Mouse (Mus musculus) urinary bladder, adult 2 months (tissue): ENCODE data around the gene Ttll4. TPM values are rescaled to one million over a fixed set of nuclear protein-coding genes. Genes with fewer than 3 reads are reported as not detected.

ENCODE experiments used
- DNase-seq: peaks from one replicate; pipeline ENCODE4 v3.0.0; 2022; ENCODE audit warnings: low spot score
- polyA plus RNA-seq: library from polyadenylated mRNA; depleted of rRNA; stranded (reverse); fragments of >200 nt; gene quantifications from 2 replicates; pipeline ENCODE4 v1.2.3, GENCODE M21; 2012; rRNA removed

The Ttll4 gene
- polyA plus RNA-seq: 13.8 and 15.7 TPM in 2 replicates

- peak; percentile 82 for DNase-seq
Observed at GRCm38 (mm10) chr1:74661448-74662195, at the start of gene Ttll4. TSS of gene Ttll4 (plus strand) at chr1:74661745.

- DNase-seq: no peak
Observed at GRCm38 (mm10) chr1:74624183-74624582, 37.4 kb upstream of the Ttll4 start.

- DNase-seq: no peak
Observed at GRCm38 (mm10) chr1:74626076-74626475, 35.5 kb upstream of the Ttll4 start.

- no peak for DNase-seq
Observed at GRCm38 (mm10) chr1:74628001-74628400, 33.5 kb upstream of the Ttll4 start.

GRCm38 (mm10) chr1:74632734-74633133 is 28.8 kb upstream of the Ttll4 start:
- no peak for DNase-seq

GRCm38 (mm10) chr1:74643524-74643923 is 18.0 kb upstream of the Ttll4 start:
- no peak for DNase-seq

- DNase-seq: no peak
Observed at GRCm38 (mm10) chr1:74643926-74644325, 17.6 kb upstream of the Ttll4 start.

GRCm38 (mm10) chr1:74662253-74662865 is 814 bp downstream of the Ttll4 start:
- no peak for DNase-seq

- no peak for DNase-seq
Observed at GRCm38 (mm10) chr1:74665153-74665552, 3.6 kb downstream of the Ttll4 start.

GRCm38 (mm10) chr1:74668371-74668770 is 6.8 kb downstream of the Ttll4 start:
- DNase-seq: no peak

- DNase-seq: no peak
Observed at GRCm38 (mm10) chr1:74672731-74673130, 11.2 kb downstream of the Ttll4 start.

GRCm38 (mm10) chr1:74676863-74677262 is 15.3 kb downstream of the Ttll4 start:
- DNase-seq: no peak

GRCm38 (mm10) chr1:74677843-74678242 is 16.3 kb downstream of the Ttll4 start:
- DNase-seq: no peak

GRCm38 (mm10) chr1:74687131-74687530 is 25.6 kb downstream of the Ttll4 start:
- no peak for DNase-seq

- no peak for DNase-seq
Observed at GRCm38 (mm10) chr1:74693891-74694583, 32.5 kb downstream of the Ttll4 start.

- no peak for DNase-seq
Observed at GRCm38 (mm10) chr1:74695836-74696235, 34.3 kb downstream of the Ttll4 start.

- DNase-seq: no peak
Observed at GRCm38 (mm10) chr1:74697416-74697815, 35.9 kb downstream of the Ttll4 start.

GRCm38 (mm10) chr1:74698353-74698752 is 36.8 kb downstream of the Ttll4 start:
- no peak for DNase-seq

- no peak for DNase-seq
Observed at GRCm38 (mm10) chr1:74698791-74699190, 37.2 kb downstream of the Ttll4 start.

GRCm38 (mm10) chr1:74702142-74702553 is 40.6 kb downstream of the Ttll4 start:
- DNase-seq: no peak

- no peak for DNase-seq
Observed at GRCm38 (mm10) chr1:74704156-74704555, 42.6 kb downstream of the Ttll4 start.

GRCm38 (mm10) chr1:74705016-74705415 is 43.5 kb downstream of the Ttll4 start:
- DNase-seq: no peak

GRCm38 (mm10) chr1:74709566-74709965 is 48.0 kb downstream of the Ttll4 start:
- no peak for DNase-seq
